Comparison of ENCODE assay signal across 27 mouse cellular contexts in genomic region chr1:59542231-59542630, GRCm38 (mm10). TPM values are rescaled to one million over a fixed set of nuclear protein-coding genes. Genes with fewer than 3 reads are reported as not detected.
DNase-seq lines count a peak whose midpoint lies in the region; ATAC-seq and TF ChIP-seq lines count a peak whose summit lies in the region.
"Had no signal": no experiment of that assay in that cellular context is flagged by ENCODE, and none has a peak within 500 bp of the region (broad histone marks: within the 10 kb centered on the region; RNA-seq: fewer than 3 reads in every experiment).

No protein-coding gene starts in this region.

- no peak for TF ChIP-seq CTCF in MEL (IDR thresholded peaks at IDR 0.05 in 2 of 3, conservative IDR thresholded peaks at IDR 0.05 in 1 of 3; ENCODE audit: control insufficient read depth in 1 of 3, insufficient read depth in 1 of 3, low read depth in 2 of 3, low read length in 3 of 3, poor library complexity in 1 of 3, severe bottlenecking in 1 of 3)

- no peak for TF ChIP-seq RAD21 in MEL (IDR thresholded peaks at IDR 0.05; ENCODE audit: low read depth, low read length)

- peaks cover 0 to 3% of the 10 kb centered on the region in 2 experiments; a peak in 1 of 4 replicates for H3K4me1 ChIP-seq in MEL (ENCODE audit: control insufficient read depth in 1 of 2, insufficient read depth in 2 of 2, low read length in 2 of 2)
- H3K4me1 ChIP-seq: heart, embryonic 10.5 days; heart, embryonic 13.5 days had no signal

- no peak overlapping the region for H3K9ac ChIP-seq in MEL (ENCODE audit: control insufficient read depth, low read depth, low read length, poor library complexity, severe bottlenecking)
- H3K9ac ChIP-seq: forebrain, embryonic 13.5 days; forebrain, postnatal 0 days; heart, embryonic 13.5 days; hindbrain, embryonic 14.5 days had no signal

- H3K9me3 ChIP-seq in MEL (replicated peaks; ENCODE audit: insufficient read depth, low read length): no peaks in the 10 kb centered on the region
- H3K9me3 ChIP-seq: forebrain, embryonic 10.5 days; forebrain, embryonic 13.5 days; G1E; heart, embryonic 10.5 days; heart, embryonic 13.5 days had no signal

- H3K79me2 ChIP-seq in MEL (ENCODE audit: control insufficient read depth, insufficient read depth, low read length, poor library complexity): no peaks in the 10 kb centered on the region

- peak; percentile 25 for DNase-seq in cerebellum, adult 8-10 months
- peak; percentile 29 to 51 for DNase-seq in cerebellum, postnatal 14 days
- no peak for DNase-seq in cerebellum, postnatal 4 days (ENCODE audit: low spot score in 2 of 2)
- DNase-seq in MEL (ENCODE audit: low read depth, low spot score): peak; percentile 13
- DNase-seq in layer of hippocampus, postnatal 25 days (ENCODE audit: extremely low spot score in 1 of 2, low spot score in 1 of 2): no peak
- DNase-seq: adrenal gland, adult 2 months; adrenal gland, postnatal 14 days; B cell, adult 2 months; forebrain, postnatal 0 days; gastrocnemius, adult 2 months; gastrocnemius, postnatal 14 days; heart, adult 18-20 months; heart, postnatal 14 days; heart, postnatal 4 days; kidney, adult 18-20 months had no signal

- H3K27ac ChIP-seq in MEL (ENCODE audit: control insufficient read depth, low read depth, low read length): no peak overlapping the region
- H3K27ac ChIP-seq: forebrain, embryonic 13.5 days; gastrocnemius, adult 2 months; heart, embryonic 10.5 days; heart, embryonic 13.5 days; hindbrain, embryonic 14.5 days; hindbrain, postnatal 0 days had no signal

- no peak overlapping the region for H3K4me3 ChIP-seq in MEL (ENCODE audit: control insufficient read depth in 1 of 2, insufficient read depth in 1 of 2, low read depth in 2 of 2, low read length in 2 of 2)
- H3K4me3 ChIP-seq: forebrain, embryonic 10.5 days; forebrain, embryonic 13.5 days; gastrocnemius, adult 2 months; heart, embryonic 10.5 days; heart, embryonic 13.5 days had no signal

- no peaks in the 10 kb centered on the region for H3K36me3 ChIP-seq in MEL (ENCODE audit: control insufficient read depth in 1 of 2, insufficient read depth in 2 of 2, low read length in 2 of 2)
- H3K36me3 ChIP-seq: forebrain, embryonic 10.5 days; G1E; heart, embryonic 10.5 days; heart, embryonic 13.5 days had no signal

- TF ChIP-seq POLR2A in MEL (IDR thresholded peaks at IDR 0.05; ENCODE audit: control insufficient read depth in 1 of 2, insufficient read depth in 1 of 2, low read depth in 1 of 2, low read length in 2 of 2, poor library complexity in 1 of 2): no peak

- ATAC-seq in cerebellum, adult (ENCODE audit: insufficient number of reproducible peaks, low FRiP score, low TSS enrichment): no peak
- 0 out of 2 replicates have a peak, but pooled peaks have one; percentile 29 for ATAC-seq in megakaryocyte progenitor cell, adult 5-6 weeks (replicated peaks; ENCODE audit: poor library complexity)
- ATAC-seq: forebrain, embryonic 13.5 days; forebrain, postnatal 0 days; hindbrain, postnatal 0 days; inflammation-experienced regulatory T-cells, adult 6 months; intestine, embryonic 16.5 days had no signal

- peaks cover 2 to 13% of the 10 kb centered on the region in 2 experiments; a peak in 3 of 4 replicates for H3K27me3 ChIP-seq in MEL (ENCODE audit: control insufficient read depth in 1 of 2, insufficient read depth in 2 of 2, low read length in 2 of 2)
- H3K27me3 ChIP-seq: CH12.LX; forebrain, embryonic 13.5 days had no signal

- no peak for TF ChIP-seq EP300 in MEL (IDR thresholded peaks at IDR 0.05; ENCODE audit: low read depth in 1 of 2, low read length in 2 of 2)

TF ChIP-seq in MEL, 35 proteins besides CTCF, POLR2A, EP300 and RAD21:
- TF ChIP-seq ELF1 (IDR thresholded peaks at IDR 0.05; ENCODE audit: low read depth, low read length) (no peak), MEF2A (IDR thresholded peaks at IDR 0.05; ENCODE audit: extremely low read depth, insufficient replicate concordance, low read depth, low read length, poor library complexity, severe bottlenecking) (no peak), MAX (IDR thresholded peaks at IDR 0.05; ENCODE audit: low read length) (no peak), GATA1 (IDR thresholded peaks at IDR 0.05; ENCODE audit: low read depth, low read length) (no peak), ZMIZ1 (IDR thresholded peaks at IDR 0.05; ENCODE audit: low read depth, low read length) (no peak), GABPA (IDR thresholded peaks at IDR 0.05; ENCODE audit: low read depth, low read length) (no peak), MXI1 (IDR thresholded peaks at IDR 0.05; ENCODE audit: low read depth, low read length) (no peak), ETS1 (IDR thresholded peaks at IDR 0.05; ENCODE audit: low read depth, low read length) (no peak), TBP (IDR thresholded peaks at IDR 0.05; ENCODE audit: low read depth, low read length) (no peak), NELFE (IDR thresholded peaks at IDR 0.05; ENCODE audit: low read depth, low read length) (no peak), JUND (IDR thresholded peaks at IDR 0.05; ENCODE audit: low read depth, low read length) (no peak), BHLHE40 (IDR thresholded peaks at IDR 0.05; ENCODE audit: borderline replicate concordance, low read depth, low read length) (no peak), E2F4 (IDR thresholded peaks at IDR 0.05; ENCODE audit: borderline replicate concordance, low read depth, low read length) (no peak)

RNA-seq across cellular contexts. Expression of gene Gm973, which starts 26.2 kb away (rescaled TPM):
- 0.23 TPM in 1 of 2 replicates, not detected in the other for total RNA-seq in MEL (2012; rRNA removed)
- not detected for polyA plus RNA-seq in MEL (2012; ENCODE audit: insufficient read depth in 1 of 2, insufficient read length in 2 of 2, low read depth in 1 of 2, low replicate concordance in 2 of 2, missing spikeins in 1 of 2)
- total RNA-seq in megakaryocyte progenitor cell, adult 5-6 weeks (2015): 0.30 TPM in 1 of 2 replicates, not detected in the other
- 0.20 TPM in 1 of 2 replicates, not detected in the other for total RNA-seq in megakaryocyte progenitor cell, adult 5-6 weeks (2017)
- 10 to 100 TPM in 1 of 2 experiments, 1 to 10 TPM in 1; 8.0 to 13.6 TPM for total RNA-seq in layer of hippocampus, postnatal 25 days (2021)
- total RNA-seq: heart, postnatal 4 days had no signal

Comparison
In these comparisons a context has a peak if more than half of its experiments do, and no peak if none do; other contexts are left out.
1. DNase-seq: peak in cerebellum, adult 8-10 months (single experiment), cerebellum, postnatal 14 days (2 of 2) and MEL (single experiment); none in cerebellum, postnatal 4 days (0 of 2) and layer of hippocampus, postnatal 25 days (0 of 2).